Mouse (Mus musculus): ENCODE data around the gene Hltf. TPM values are rescaled to one million over a fixed set of nuclear protein-coding genes. Genes with fewer than 3 reads are reported as not detected.
A peak's percentile ranks its signal among the peaks of the same experiment; 100 is the strongest.
"Not testable (repeated sequence)": the region's sequence is repeated elsewhere in the genome, so short reads cannot be mapped to it uniquely, and the experiment has no call there.

Gene Hltf
- 1 to 10 TPM; 2.5 to 2.9 TPM for total RNA-seq (2021)
- long read RNA-seq, experiment 1: 0 reads
- long read RNA-seq, experiment 2, partial matches to known transcripts: 0 of 4 reads
- long read RNA-seq, experiment 2, other reads (novel, unspliced or antisense): 4 of 4 reads

- intact Hi-C loops (cut with DNase I): no loop called here
- DNase-seq: peak; percentile 87 to 96
These were observed at the start of gene Hltf for GRCm38 (mm10) chr3:20057306-20058196. Gene Hltf, plus strand, starts transcription at chr3:20057811.

GRCm38 (mm10) chr3:20010464-20010863 is 47.1 kb upstream of the Hltf start:
- DNase-seq: no peak
- intact Hi-C loops (cut with DNase I): no loop called here

- intact Hi-C loops (cut with DNase I); DNase-seq: not testable (repeated sequence)
These were observed 46.7 kb upstream of the Hltf start for GRCm38 (mm10) chr3:20010905-20011304.

GRCm38 (mm10) chr3:20014454-20014853 is 43.2 kb upstream of the Hltf start:
- intact Hi-C loops (cut with DNase I): no loop called here
- DNase-seq: no peak

GRCm38 (mm10) chr3:20018076-20018475 is 39.5 kb upstream of the Hltf start:
- intact Hi-C loops (cut with DNase I): no loop called here

GRCm38 (mm10) chr3:20023832-20024231 is 33.8 kb upstream of the Hltf start:
- intact Hi-C loops (cut with DNase I): no loop called here
- no peak for DNase-seq

More at GRCm38 (mm10) chr3:20018076-20018475, 39.5 kb upstream of the Hltf start:
- DNase-seq: no peak

GRCm38 (mm10) chr3:20026481-20026880 is 31.1 kb upstream of the Hltf start:
- intact Hi-C loops (cut with DNase I): no loop called here
- no peak for DNase-seq

- no peak for DNase-seq
- intact Hi-C loops (cut with DNase I): no loop called here
These were observed 30.5 kb upstream of the Hltf start for GRCm38 (mm10) chr3:20026996-20027689.

- intact Hi-C loops (cut with DNase I): no loop called here
- no peak for DNase-seq
These were observed 29.8 kb upstream of the Hltf start for GRCm38 (mm10) chr3:20027788-20028187.

- intact Hi-C loops (cut with DNase I): no loop called here
- DNase-seq: no peak
These were observed 29.0 kb upstream of the Hltf start for GRCm38 (mm10) chr3:20028640-20029039.

- intact Hi-C loops (cut with DNase I): loop anchor here (5.0 kb wide), 1 partner anchor 166 kb away; no protein-coding TSS in a partner anchor
- DNase-seq: no peak
These were observed 26.8 kb upstream of the Hltf start for GRCm38 (mm10) chr3:20030807-20031206.

- intact Hi-C loops (cut with DNase I): loop anchor here (5.0 kb wide), 1 partner anchor 163 kb away; no protein-coding TSS in a partner anchor
- DNase-seq: no peak
These were observed 23.6 kb upstream of the Hltf start for GRCm38 (mm10) chr3:20033761-20034718.

GRCm38 (mm10) chr3:20034719-20035404 is 22.7 kb upstream of the Hltf start, which contains the start of gene Hps3:
Gene Hps3, minus strand, starts transcription at chr3:20035315.
- DNase-seq: peak; percentile 79 to 82
- intact Hi-C loops (cut with DNase I): loop anchor here (5.0 kb wide), 1 partner anchor 162 kb away; no protein-coding TSS in a partner anchor

GRCm38 (mm10) chr3:20036069-20036468 is 21.5 kb upstream of the Hltf start:
- DNase-seq: no peak
- intact Hi-C loops (cut with DNase I): no loop called here

- DNase-seq; intact Hi-C loops (cut with DNase I): not testable (repeated sequence)
These were observed 16.1 kb upstream of the Hltf start for GRCm38 (mm10) chr3:20041461-20041860.

GRCm38 (mm10) chr3:20044736-20045135 is 12.9 kb upstream of the Hltf start:
- intact Hi-C loops (cut with DNase I); DNase-seq: not testable (repeated sequence)

- DNase-seq: no peak
- intact Hi-C loops (cut with DNase I): no loop called here
These were observed 558 bp downstream of the Hltf start for GRCm38 (mm10) chr3:20058197-20058541.

- no peak for DNase-seq
- intact Hi-C loops (cut with DNase I): no loop called here
These were observed 18.8 kb downstream of the Hltf start for GRCm38 (mm10) chr3:20076145-20077053.

All from gastrocnemius, postnatal 36 days (tissue).